Mouse (Mus musculus) liver, embryonic 11.5 days (tissue): ENCODE data around the gene Arhgap45. TPM values are rescaled to one million over a fixed set of nuclear protein-coding genes. Genes with fewer than 3 reads are reported as not detected.

Experiments used
- ATAC-seq: fragments of 200-750 bp; cut with Nextera tagmentation; replicated peaks from 2 replicates; pipeline ENCODE4 v1.8.0; 2017; ENCODE audit warnings: moderate number of reproducible peaks, mild to moderate bottlenecking, moderate TSS enrichment, moderate library complexity; ENCODE audit not compliant: low FRiP score
- DNase-seq: peaks from one replicate; pipeline ENCODE4 v3.0.0-alpha.2; 2017; ENCODE audit warnings: low spot score
- H3K27ac ChIP-seq: fragments of 300-500 bp; sonication (generic); 2 replicates; pipeline ENCODE4 v1.5.1; 2014; ENCODE audit warnings: mild to moderate bottlenecking, low read depth, low read length, control low read depth
- H3K27me3 ChIP-seq: fragments of 300-500 bp; sonication (generic); replicated peaks from 2 replicates; pipeline ENCODE4 v1.6.1; 2014; ENCODE audit warnings: low read length, mixed read lengths; ENCODE audit not compliant: control insufficient read depth, insufficient read depth
- H3K36me3 ChIP-seq: fragments of 300-500 bp; sonication (generic); 2 replicates; pipeline ENCODE4 v1.6.1; 2014; ENCODE audit warnings: mild to moderate bottlenecking, low read length, moderate library complexity, mixed read lengths; ENCODE audit not compliant: control insufficient read depth, insufficient read depth
- H3K4me1 ChIP-seq: fragments of 300-500 bp; sonication (generic); replicated peaks from 2 replicates; pipeline ENCODE4 v1.6.1; 2014; ENCODE audit warnings: low read length, mixed read lengths; ENCODE audit not compliant: control insufficient read depth, insufficient read depth
- H3K4me2 ChIP-seq: fragments of 300-500 bp; sonication (generic); 2 replicates; pipeline ENCODE4 v1.6.1; 2014; ENCODE audit warnings: mild to moderate bottlenecking, control low read depth, moderate library complexity
- H3K4me3 ChIP-seq: fragments of 300-500 bp; sonication (generic); 2 replicates; pipeline ENCODE4 v1.5.1; 2014; ENCODE audit warnings: low read depth, low read length, control low read depth
- H3K9ac ChIP-seq: fragments of 300-500 bp; sonication (generic); 2 replicates; pipeline ENCODE4 v1.6.1; 2014; ENCODE audit warnings: low read depth, low read length, control low read depth
- H3K9me3 ChIP-seq: fragments of 300-500 bp; sonication (generic); 2 replicates; pipeline ENCODE4 v1.6.1; 2016; ENCODE audit warnings: low read length, inconsistent platforms, mixed read lengths; ENCODE audit not compliant: control insufficient read depth
- whole genome bisulfite sequencing: fragments of 180-500 bp; shearing (Covaris S2); extraction: QIAGEN DNeasy Blood & Tissue Kit; methylation state at CpG from one replicate; pipeline ENCODE4 v1.1.7; 2014; 5-methylcytosine and 5-hydroxymethylcytosine counted together
- polyA plus RNA-seq: library from polyadenylated mRNA; unstranded; fragments of >200 nt; fragmentation: Nextera tagmentation; extraction: Ambion mirVana; gene quantifications from 2 replicates; pipeline ENCODE4 v1.2.1, GENCODE M21; 2014

Gene Arhgap45
- 29.0 and 29.4 TPM in 2 replicates for polyA plus RNA-seq

DNA sequence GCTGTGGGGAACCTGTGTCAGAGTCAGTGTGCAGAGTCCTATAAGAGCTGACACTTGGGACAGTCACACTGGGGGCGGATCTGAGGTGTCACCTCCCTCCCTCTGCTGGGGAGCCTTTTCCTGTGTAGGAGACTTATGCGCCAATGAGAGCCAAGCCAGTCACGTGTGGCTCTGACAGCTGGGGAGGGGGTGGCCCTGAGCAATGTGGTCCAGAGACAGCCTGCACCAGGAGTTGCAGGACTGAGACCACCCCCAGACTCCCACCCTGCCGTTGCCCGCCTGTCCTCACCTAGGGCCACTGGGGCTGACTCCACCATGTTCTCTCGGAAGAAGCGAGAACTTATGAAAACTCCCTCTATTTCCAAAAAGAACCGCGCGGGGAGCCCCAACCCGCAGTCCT, at the start of gene Arhgap45:
TSS of gene Arhgap45 (plus strand) at position 143 of the 400 bp plus-strand sequence.
- Histone ChIP-seq H3K4me1 (peaks cover 39% of the 10 kb centered on the region), H3K27me3 (peaks cover 21% of the 10 kb centered on the region), H3K36me3 (peaks cover 2% of the 10 kb centered on the region; the same call in 1 of the 2 replicates), H3K9ac (peak within 1 kb of the TSS; percentile 69), H3K9me3 (no peaks in the 10 kb centered on the region), H3K4me2 (peak within 1 kb of the TSS; percentile 84), H3K27ac (peak within 1 kb of the TSS; percentile 79), H3K4me3 (peak within 1 kb of the TSS; percentile 66)
- DNase-seq = no peak
- peak; percentile 79 for ATAC-seq
- WGBS = 46% methylated on average over 11 of the region's 11 CpGs

DNA sequence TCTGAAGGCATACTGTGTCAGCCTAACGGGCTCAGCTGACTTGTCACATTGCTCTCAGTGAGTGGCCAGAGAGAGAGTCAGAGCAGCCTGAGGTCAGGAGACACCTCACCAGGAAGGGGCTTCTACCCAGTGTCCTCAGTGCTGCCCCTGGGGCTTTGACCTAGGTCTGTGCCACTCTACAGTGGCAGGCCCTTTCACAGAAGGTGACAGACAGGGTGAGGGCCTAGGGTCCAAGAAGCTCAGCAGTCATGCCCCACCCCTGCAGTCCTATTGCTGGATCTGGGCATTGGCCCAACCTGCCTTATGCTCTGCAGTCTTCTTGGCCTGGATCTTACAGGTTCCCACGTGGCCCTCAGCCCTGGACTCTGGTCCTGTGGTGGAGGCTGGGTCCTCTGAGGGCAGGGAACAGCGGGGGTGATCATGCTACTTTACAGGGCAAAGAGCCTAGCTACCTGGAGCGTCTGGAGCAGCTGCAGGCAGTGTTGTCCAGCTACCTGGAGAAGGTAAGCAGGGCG, 49.5 kb upstream of the Arhgap45 start:
- no peak for DNase-seq
- no peak overlapping the region for H3K9ac ChIP-seq
- peaks cover 26% of the 10 kb centered on the region for H3K27me3 ChIP-seq
- no peak overlapping the region for H3K4me2 ChIP-seq
- no peak overlapping the region for H3K4me3 ChIP-seq
- WGBS = 87% methylated on average over 5 of the region's 5 CpGs
- no peaks in the 10 kb centered on the region for H3K9me3 ChIP-seq
- ATAC-seq = no peak
- H3K36me3 ChIP-seq = peaks cover 56% of the 10 kb centered on the region
- no peak overlapping the region for H3K27ac ChIP-seq
- peaks cover 5% of the 10 kb centered on the region; the same call in 1 of the 2 replicates for H3K4me1 ChIP-seq

DNA sequence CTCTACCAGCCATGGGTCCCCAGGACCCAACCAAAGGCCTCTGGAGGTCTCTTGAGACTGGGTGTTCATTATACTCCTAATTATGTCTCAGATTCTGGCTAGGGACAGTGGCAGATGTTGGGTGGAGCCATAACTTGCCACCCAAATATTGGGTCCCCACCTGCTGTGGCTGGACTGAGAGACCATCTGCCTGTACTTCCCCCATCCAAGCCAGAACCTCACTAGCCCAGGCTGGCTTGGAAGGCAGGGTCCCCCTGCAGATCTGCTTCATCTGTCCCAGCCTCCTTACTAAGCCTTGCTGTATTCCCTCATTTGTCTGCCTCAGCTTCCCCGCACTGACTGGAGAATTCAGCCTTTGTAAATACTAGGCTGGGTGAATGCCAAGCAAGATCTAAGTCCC, 48.3 kb upstream of the Arhgap45 start:
- H3K4me2 ChIP-seq = no peak overlapping the region
- no peak overlapping the region for H3K4me3 ChIP-seq
- peaks cover 5% of the 10 kb centered on the region; the same call in 1 of the 2 replicates for H3K4me1 ChIP-seq
- no peak overlapping the region for H3K9ac ChIP-seq
- DNase-seq (no peak), ATAC-seq (no peak)
- H3K9me3 ChIP-seq = no peaks in the 10 kb centered on the region
- H3K27me3 ChIP-seq = peaks cover 38% of the 10 kb centered on the region
- WGBS = 81% methylated on average over 1 of the region's 1 CpGs
- no peak overlapping the region for H3K27ac ChIP-seq
- H3K36me3 ChIP-seq = peaks cover 44% of the 10 kb centered on the region

DNA sequence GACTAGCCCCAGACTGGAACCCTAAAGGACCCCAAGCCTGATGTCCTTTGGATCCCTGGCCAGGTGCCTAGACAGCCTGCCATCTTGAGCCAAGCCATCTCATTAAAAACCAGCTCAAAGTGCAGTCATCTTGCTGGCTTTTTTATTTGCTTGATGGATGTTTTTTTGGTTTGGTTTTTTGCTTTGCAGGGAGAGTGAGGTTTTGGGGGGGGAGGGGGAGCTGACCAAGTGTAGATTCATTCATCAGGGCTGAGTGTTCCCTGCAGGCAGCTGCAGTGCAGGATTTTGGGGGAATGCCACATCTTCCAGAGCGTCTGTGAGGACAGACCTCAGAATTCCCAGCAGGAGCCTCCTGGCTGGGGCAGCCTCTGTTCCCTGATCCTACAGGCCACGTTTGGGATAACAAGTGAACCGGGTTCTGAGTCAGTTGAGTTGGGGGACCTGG, 47.3 kb upstream of the Arhgap45 start:
- no peaks in the 10 kb centered on the region for H3K9me3 ChIP-seq
- H3K4me2 ChIP-seq = no peak overlapping the region
- no peak for ATAC-seq
- peaks cover 40% of the 10 kb centered on the region for H3K27me3 ChIP-seq
- H3K4me3 ChIP-seq = no peak overlapping the region
- H3K9ac ChIP-seq = no peak overlapping the region
- peaks cover 5% of the 10 kb centered on the region; the same call in 1 of the 2 replicates for H3K4me1 ChIP-seq
- H3K27ac ChIP-seq = no peak overlapping the region
- WGBS = 29% methylated on average over 3 of the region's 3 CpGs
- H3K36me3 ChIP-seq = peaks cover 37% of the 10 kb centered on the region
- DNase-seq = no peak

DNA sequence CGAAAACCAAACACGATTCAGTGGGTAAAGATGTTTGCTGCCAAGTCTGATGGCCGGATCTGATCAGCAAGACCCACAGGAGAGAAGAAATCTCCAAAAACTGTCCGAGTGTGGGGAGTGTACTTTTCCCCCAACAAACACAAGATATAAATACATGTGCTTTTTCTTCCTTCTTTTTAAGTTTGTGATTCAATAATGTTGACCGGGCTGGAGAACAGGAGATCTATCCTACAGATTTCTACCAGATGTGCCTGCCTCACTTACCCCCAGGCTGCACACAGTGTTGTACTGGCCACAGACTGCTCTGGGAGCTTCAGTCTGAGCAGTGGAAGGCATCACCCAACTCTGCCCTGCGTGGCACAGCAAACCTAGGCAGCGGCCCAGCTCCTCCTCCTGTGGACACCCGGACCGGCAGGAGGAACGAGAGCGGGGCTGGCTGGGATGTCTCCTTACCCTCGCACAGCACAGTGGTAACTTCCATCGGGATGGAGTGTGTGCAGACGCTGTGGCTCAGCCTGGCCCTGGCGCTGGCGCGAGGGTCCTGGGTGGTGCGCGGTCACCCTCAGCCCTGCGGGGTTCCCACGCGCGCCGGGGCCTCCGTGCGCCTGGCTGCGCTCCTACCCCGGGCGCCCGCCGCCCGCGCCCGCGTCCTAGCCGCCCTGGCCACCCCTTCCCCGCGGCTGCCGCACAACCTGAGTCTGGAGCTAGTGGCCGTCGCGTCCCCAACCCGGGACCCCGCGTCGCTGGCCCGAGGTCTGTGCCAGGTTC, 45.9 kb upstream of the Arhgap45 start, which contains the start of gene Grin3b:
TSS of gene Grin3b (plus strand) at position 301 of the 768 bp plus-strand sequence.
- DNase-seq (no peak), ATAC-seq (no peak)
- Histone ChIP-seq H3K4me3 (peak within 1 kb of the TSS; percentile 45), H3K9ac (peak within 1 kb of the TSS; percentile 55), H3K4me1 (peaks cover 5% of the 10 kb centered on the region; the same call in 1 of the 2 replicates), H3K4me2 (peak within 1 kb of the TSS; percentile 70), H3K9me3 (no peaks in the 10 kb centered on the region), H3K27ac (no peak within 1 kb of the TSS), H3K27me3 (peaks cover 40% of the 10 kb centered on the region), H3K36me3 (peaks cover 30% of the 10 kb centered on the region)
- WGBS = 9% methylated on average over 47 of the region's 47 CpGs

DNA sequence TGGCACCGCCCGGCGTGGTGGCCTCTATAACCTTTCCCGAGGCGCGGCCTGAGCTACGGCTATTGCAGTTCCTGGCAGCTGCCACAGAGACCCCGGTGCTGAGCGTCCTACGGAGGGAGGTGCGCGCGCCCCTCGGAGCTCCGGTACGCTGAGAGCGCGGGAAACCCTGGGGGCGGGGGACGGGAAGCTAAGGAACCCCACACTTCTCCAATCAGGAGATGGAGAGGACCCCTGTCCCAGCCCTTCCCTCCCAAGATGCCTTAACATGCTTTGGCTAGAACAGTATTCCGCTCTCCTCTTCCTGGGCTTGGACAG, 45.3 kb upstream of the Arhgap45 start:
- Histone ChIP-seq H3K4me3 (peak overlapping the region; percentile 45), H3K4me2 (peak overlapping the region; percentile 70), H3K9me3 (peaks cover 3% of the 10 kb centered on the region), H3K36me3 (peaks cover 30% of the 10 kb centered on the region), H3K27ac (no peak overlapping the region), H3K9ac (peak overlapping the region; percentile 55), H3K4me1 (peaks cover 5% of the 10 kb centered on the region; the same call in 1 of the 2 replicates), H3K27me3 (peaks cover 40% of the 10 kb centered on the region)
- DNase-seq (no peak), ATAC-seq (no peak)
- WGBS = 8% methylated on average over 21 of the region's 21 CpGs

DNA sequence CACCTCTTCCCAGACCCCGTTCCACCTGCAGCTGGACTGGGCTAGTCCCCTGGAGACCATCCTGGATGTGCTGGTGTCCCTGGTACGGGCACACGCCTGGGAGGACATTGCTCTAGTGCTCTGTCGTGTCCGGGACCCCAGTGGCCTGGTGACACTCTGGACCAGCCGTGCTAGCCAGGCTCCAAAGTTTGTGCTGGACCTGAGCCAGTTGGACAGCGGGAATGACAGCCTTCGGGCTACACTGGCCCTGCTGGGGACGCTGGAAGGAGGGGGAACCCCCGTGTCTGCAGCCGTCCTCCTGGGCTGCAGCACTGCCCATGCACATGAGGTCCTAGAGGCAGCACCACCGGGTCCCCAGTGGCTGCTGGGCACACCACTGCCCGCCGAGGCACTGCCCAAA, 43.6 kb upstream of the Arhgap45 start:
- DNase-seq (no peak), ATAC-seq (no peak)
- Histone ChIP-seq H3K27ac (no peak overlapping the region), H3K4me2 (no peak overlapping the region), H3K36me3 (peaks cover 31% of the 10 kb centered on the region), H3K27me3 (peaks cover 40% of the 10 kb centered on the region), H3K9ac (no peak overlapping the region), H3K4me1 (peaks cover 5% of the 10 kb centered on the region; the same call in 1 of the 2 replicates), H3K4me3 (no peak overlapping the region), H3K9me3 (peaks cover 19% of the 10 kb centered on the region)
- WGBS = 66% methylated on average over 14 of the region's 14 CpGs

DNA sequence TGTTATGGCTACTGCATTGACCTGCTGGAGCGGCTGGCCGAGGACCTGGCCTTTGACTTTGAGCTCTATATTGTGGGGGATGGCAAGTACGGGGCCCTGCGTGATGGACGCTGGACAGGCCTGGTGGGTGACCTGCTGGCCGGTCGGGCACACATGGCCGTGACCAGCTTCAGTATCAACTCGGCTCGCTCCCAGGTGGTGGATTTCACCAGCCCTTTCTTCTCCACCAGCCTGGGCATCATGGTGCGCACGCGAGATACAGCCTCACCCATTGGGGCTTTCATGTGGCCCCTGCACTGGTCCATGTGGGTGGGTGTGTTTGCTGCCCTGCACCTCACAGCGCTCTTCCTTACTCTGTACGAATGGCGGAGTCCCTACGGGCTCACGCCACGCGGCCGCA, 42.4 kb upstream of the Arhgap45 start:
- WGBS = 88% methylated on average over 21 of the region's 21 CpGs

More for the DNA sequence above, 42.4 kb upstream of the Arhgap45 start:
- DNase-seq (no peak), ATAC-seq (no peak)
- Histone ChIP-seq H3K9me3 (peaks cover 21% of the 10 kb centered on the region), H3K4me1 (peaks cover 5% of the 10 kb centered on the region; the same call in 1 of the 2 replicates), H3K4me2 (no peak overlapping the region), H3K36me3 (peaks cover 40% of the 10 kb centered on the region), H3K9ac (no peak overlapping the region), H3K27me3 (peaks cover 40% of the 10 kb centered on the region), H3K4me3 (no peak overlapping the region), H3K27ac (no peak overlapping the region)
